Mouse (Mus musculus): Measurements from ENCODE around the gene Carhsp1.

The Carhsp1 gene

GRCm38 (mm10) chr16:8637217-8638051, 34.5 kb downstream of the Carhsp1 start, which contains the start of the genes Pmm2 and Tmem186:
Gene Pmm2, plus strand, starts transcription at chr16:8637674.
Gene Tmem186, minus strand, starts transcription at chr16:8637712.
- peak; percentile 87 for DNase-seq

DNA sequence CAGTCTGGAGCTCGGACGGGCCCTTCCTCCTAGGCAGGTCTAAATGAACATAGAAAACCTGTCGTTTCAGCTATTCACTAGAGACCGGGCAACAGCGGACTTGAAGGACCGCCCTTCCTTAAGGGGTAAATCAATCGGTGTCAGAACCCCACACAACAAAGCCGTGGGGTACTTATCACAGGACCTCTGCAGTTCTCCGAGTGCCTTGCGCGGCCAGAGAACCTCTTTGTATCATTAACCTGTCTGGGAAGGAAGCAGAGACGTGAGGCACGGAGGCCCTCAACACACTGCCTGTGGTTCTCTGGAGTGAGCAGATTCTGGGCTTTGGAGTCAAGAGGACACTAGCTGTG, 35.1 kb downstream of the Carhsp1 start:
- DNase-seq = no peak

- DNase-seq = no peak
Measured at GRCm38 (mm10) chr16:8631428-8631827, 40.5 kb downstream of the Carhsp1 start.

- no peak for DNase-seq
Measured at GRCm38 (mm10) chr16:8630419-8630818, 41.5 kb downstream of the Carhsp1 start.

GRCm38 (mm10) chr16:8620315-8621115, 51.4 kb downstream of the Carhsp1 start:
- no peak for DNase-seq

DNA sequence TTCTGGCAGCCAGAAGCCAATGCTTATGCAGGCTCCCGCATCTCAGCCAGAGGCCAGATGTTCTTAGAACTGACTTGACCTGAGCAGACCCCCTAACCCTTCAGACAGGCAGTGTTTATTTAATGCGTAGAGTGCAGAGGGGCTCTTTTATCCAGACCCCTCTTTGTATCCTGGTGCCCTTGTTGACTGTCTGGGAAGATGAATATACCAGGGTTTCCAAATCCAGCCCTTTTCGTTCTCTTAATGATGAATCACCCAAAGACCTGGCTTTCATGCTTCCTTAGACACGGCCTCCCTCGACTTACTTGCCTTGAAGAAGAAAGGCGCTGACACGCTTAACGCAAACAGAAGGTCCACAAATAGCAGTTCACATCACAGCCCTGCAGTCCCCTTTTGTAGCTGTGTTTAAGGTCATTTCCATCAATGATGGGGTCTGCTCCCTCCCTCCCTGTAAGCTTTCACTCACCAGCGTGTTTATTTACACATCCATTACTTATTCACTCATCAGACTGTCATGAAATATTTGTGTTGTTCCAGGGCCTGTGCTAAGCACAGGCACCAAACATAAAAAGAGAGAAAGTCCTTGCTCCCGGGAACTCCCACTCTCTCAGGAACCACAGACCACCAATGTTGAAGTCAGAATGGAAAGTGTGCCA, 52.2 kb downstream of the Carhsp1 start:
- DNase-seq = no peak

- DNase-seq = no peak
Measured at GRCm38 (mm10) chr16:8613447-8613846, 58.5 kb downstream of the Carhsp1 start.

DNA sequence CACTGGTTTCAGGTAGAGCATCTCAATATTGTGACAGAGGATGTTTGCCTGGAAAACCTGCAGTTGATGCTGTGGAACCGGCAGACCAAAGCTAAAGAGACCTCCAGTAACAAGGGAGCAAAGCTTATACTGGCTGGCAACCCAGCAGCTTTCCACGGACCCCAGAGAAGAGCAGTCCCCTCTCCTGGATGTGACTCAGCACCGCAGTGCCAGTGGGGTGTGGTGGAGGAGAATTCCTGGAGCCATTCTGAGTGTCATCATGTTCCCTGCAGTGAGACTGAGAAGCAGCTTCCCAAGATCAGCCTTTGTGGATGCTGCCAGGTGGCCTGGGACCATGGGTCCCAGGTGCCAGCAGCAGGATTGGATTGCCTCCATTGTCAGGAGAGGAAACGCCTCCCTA, 58.9 kb downstream of the Carhsp1 start:
- DNase-seq = no peak

GRCm38 (mm10) chr16:8612214-8613005, 59.5 kb downstream of the Carhsp1 start:
- no peak for DNase-seq

DNA sequence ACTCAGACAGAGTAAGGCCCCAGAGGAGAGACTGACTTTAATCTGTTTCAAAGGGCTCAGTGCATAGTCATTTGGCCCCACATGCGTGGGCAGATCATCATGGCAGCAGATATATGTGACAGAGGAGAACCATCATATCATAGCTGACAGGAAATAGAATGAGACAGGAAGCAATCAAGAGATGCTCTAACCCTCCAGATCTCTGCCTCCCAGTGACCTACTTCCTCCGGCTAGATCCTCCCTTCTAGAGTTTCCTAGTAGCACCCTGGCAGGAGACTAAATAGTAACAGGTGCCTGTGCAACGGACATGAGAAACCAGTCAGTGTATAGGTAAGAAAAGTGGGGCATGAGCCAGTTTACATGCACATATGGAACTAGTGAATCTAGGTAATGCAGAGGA, 61.6 kb downstream of the Carhsp1 start:
- no peak for DNase-seq
